In the genomic region with DNA sequence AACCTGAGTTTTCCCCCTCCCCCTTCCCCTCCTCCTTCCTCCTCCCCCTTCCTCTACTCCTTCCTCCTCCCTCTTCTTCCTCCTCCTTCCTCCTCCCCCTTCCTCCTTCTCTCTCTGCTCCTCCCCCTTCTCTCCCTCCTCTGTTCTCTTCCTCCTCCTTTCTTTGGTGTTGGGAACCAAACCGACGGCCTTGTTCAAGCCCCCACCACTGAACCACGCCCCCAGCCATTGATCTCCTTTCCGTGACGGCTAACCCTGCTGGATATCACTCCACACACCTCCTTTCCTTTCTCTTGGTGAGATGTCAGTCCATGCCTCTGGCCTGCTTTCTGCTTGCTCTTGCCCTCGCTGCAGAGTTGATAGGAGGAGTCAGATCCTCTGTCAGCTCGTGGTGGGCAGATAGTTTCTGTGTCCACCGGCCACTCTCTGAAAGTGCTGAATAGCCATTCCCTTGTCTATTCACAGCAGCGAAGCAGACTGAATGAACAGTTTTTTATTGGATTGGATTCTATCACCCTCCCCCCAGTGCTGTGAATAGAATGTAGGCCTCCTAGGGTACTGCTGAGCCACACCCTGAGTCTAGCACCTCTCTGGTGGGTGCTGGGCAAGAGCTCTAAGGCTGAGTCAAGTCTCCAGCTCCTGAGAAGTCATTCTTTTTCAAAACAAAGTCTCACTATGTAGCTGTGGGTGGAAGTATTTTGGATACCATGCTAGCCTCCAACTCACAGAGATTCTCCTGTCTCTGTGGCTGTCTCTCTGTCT, we compare ENCODE assay signal across 8 mouse cellular contexts. TPM values are rescaled to one million over a fixed set of nuclear protein-coding genes. Genes with fewer than 3 reads are reported as not detected.
A peak's percentile ranks its signal among the peaks of the same experiment; 100 is the strongest.
DNase-seq lines count a peak whose midpoint lies in the region; ATAC-seq and TF ChIP-seq lines count a peak whose summit lies in the region.

Gene Tmem40, minus strand, starts transcription at position 416 of the 762 bp plus-strand sequence.

- H3K9me3 ChIP-seq in kidney, embryonic 16.5 days (ENCODE audit: low read length): no peaks in the 10 kb centered on the region
- H3K9me3 ChIP-seq in hindbrain, postnatal 0 days (ENCODE audit: low read length): no peaks in the 10 kb centered on the region

- DNase-seq in kidney, postnatal 36 days: no peak
- DNase-seq in ZHBTc4 (ENCODE audit: low read depth, low spot score): peak; percentile 92
- DNase-seq in hindbrain, postnatal 0 days (ENCODE audit: low spot score): peak; percentile 26
- DNase-seq in yolk sac, embryonic 10.5 days (ENCODE audit: low spot score): peak; percentile 70
- DNase-seq in MN1 (ENCODE audit: low spot score): no peak
- no peak for DNase-seq in spleen, postnatal 36 days (ENCODE audit: low spot score in 2 of 2)

- H3K27ac ChIP-seq in kidney, embryonic 16.5 days (ENCODE audit: low read length): peak within 1 kb of the TSS; percentile 86
- peak within 1 kb of the TSS; percentile 62 for H3K27ac ChIP-seq in hindbrain, postnatal 0 days

- no peaks in the 10 kb centered on the region for H3K27me3 ChIP-seq in kidney, embryonic 16.5 days (ENCODE audit: insufficient read depth, low read length)
- H3K27me3 ChIP-seq in hindbrain, postnatal 0 days (ENCODE audit: insufficient read depth, low read length): no peaks in the 10 kb centered on the region

- peaks cover 37% of the 10 kb centered on the region for H3K4me1 ChIP-seq in kidney, embryonic 16.5 days (ENCODE audit: insufficient read depth, low read length)
- H3K4me1 ChIP-seq in hindbrain, postnatal 0 days (ENCODE audit: insufficient read depth, low read length): no peaks in the 10 kb centered on the region

- H3K4me2 ChIP-seq in kidney, embryonic 16.5 days (replicated peaks; ENCODE audit: low read depth, low read length): peak within 1 kb of the TSS; percentile 28
- H3K4me2 ChIP-seq in hindbrain, postnatal 0 days (ENCODE audit: low read depth, low read length): no peak within 1 kb of the TSS

- H3K4me3 ChIP-seq in kidney, embryonic 16.5 days (ENCODE audit: low read length): no peak within 1 kb of the TSS
- H3K4me3 ChIP-seq in hindbrain, postnatal 0 days (ENCODE audit: low read length): no peak within 1 kb of the TSS

- WGBS in kidney, embryonic 16.5 days: 3% methylated on average over 9 of the region's 9 CpGs
- WGBS in hindbrain, postnatal 0 days: 6% methylated on average over 9 of the region's 9 CpGs

- no peak for TF ChIP-seq CTCF in hindbrain, postnatal 0 days (IDR thresholded peaks at IDR 0.05; ENCODE audit: low read depth)

- no peaks in the 10 kb centered on the region for H3K36me3 ChIP-seq in kidney, embryonic 16.5 days (ENCODE audit: insufficient read depth, low read length)
- no peaks in the 10 kb centered on the region for H3K36me3 ChIP-seq in hindbrain, postnatal 0 days (ENCODE audit: insufficient read depth, low read length)

- H3K9ac ChIP-seq in kidney, embryonic 16.5 days (replicated peaks; ENCODE audit: low read length): peak within 1 kb of the TSS; percentile 45; the same call in 1 of the 2 replicates
- no peak within 1 kb of the TSS for H3K9ac ChIP-seq in hindbrain, postnatal 0 days (replicated peaks; ENCODE audit: low read length)

- ATAC-seq in kidney, embryonic 16.5 days (ENCODE audit: low FRiP score, low TSS enrichment): peak; percentile 39
- ATAC-seq in hindbrain, postnatal 0 days: no peak; the same call in 1 of the 2 replicates
- ATAC-seq in megakaryocyte-erythroid progenitor cell, adult 5-6 weeks (replicated peaks; ENCODE audit: low FRiP score, low TSS enrichment, poor library complexity, severe bottlenecking): peak; percentile 18

RNA-seq across cellular contexts. Expression of gene Tmem40, which starts in this region (rescaled TPM):
- 0.86 and 2.1 TPM in 2 replicates for polyA plus RNA-seq in kidney, embryonic 16.5 days (2015; fragmentation: Nextera tagmentation; extraction: Ambion mirVana)
- total RNA-seq in hindbrain, postnatal 0 days (2014; rRNA removed): 0.68 and 2.5 TPM in 2 replicates
- 2.5 and 2.9 TPM in 2 replicates for polyA plus RNA-seq in hindbrain, postnatal 0 days (2015; fragmentation: Nextera tagmentation; extraction: Ambion mirVana)
- 27.1 and 36.9 TPM in 2 replicates for total RNA-seq in megakaryocyte-erythroid progenitor cell, adult 5-6 weeks (2014; fragmentation: Nextera tagmentation)
- total RNA-seq in megakaryocyte-erythroid progenitor cell, adult 5-6 weeks (2017): 24.0 and 36.5 TPM in 2 replicates

Comparison
In these comparisons a context has a peak if more than half of its experiments do, and no peak if none do; other contexts are left out.
1. DNase-seq: peak in ZHBTc4 (single experiment), hindbrain, postnatal 0 days (single experiment) and yolk sac, embryonic 10.5 days (single experiment); none in kidney, postnatal 36 days (0 of 2), MN1 (single experiment) and spleen, postnatal 36 days (0 of 2).